ENCODE assay signal across 17 mouse cellular contexts in the genomic region with DNA sequence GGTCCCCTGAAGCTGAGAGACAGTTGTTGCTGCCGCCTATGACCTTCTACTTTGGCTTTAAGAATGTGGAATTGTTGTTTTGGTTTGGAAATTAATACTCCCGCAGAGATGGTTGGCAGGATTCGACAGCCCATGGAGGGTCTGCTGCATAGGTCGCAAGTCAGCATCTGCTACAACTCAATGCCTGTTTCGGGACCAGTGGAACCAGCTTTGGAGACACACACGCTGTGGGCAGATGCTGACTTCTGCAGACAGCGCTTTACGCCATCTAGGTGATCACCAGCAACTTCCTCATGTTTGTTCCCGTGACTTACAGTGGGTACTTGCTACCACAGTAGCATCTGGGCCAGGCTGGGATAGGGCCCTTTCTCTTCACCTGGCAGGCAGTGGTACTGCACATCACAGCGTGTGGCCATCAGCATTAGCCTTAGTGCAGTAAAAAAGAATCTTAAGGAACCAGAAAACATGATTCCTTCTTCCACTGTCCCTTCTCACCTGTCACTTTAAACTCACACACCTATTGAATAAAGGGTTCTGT. TPM values are rescaled to one million over a fixed set of nuclear protein-coding genes. Genes with fewer than 3 reads are reported as not detected.
DNase-seq lines count a peak whose midpoint lies in the region; ATAC-seq and TF ChIP-seq lines count a peak whose summit lies in the region.
"Had no signal": no experiment of that assay in that cellular context is flagged by ENCODE, and none has a peak within 500 bp of the region (broad histone marks: within the 10 kb centered on the region; RNA-seq: fewer than 3 reads in every experiment).

No protein-coding gene starts in this region.

- H3K27ac ChIP-seq in limb, embryonic 12.5 days = peak overlapping the region; percentile 23; the same call in 1 of the 2 replicates
- H3K27ac ChIP-seq in limb, embryonic 10.5 days = no peak overlapping the region
- no peak overlapping the region for H3K27ac ChIP-seq in embryonic facial prominence, embryonic 10.5 days (replicated peaks)
- H3K27ac ChIP-seq in hindbrain, embryonic 10.5 days = no peak overlapping the region
- H3K27ac ChIP-seq: forebrain, embryonic 12.5 days; neural tube, embryonic 15.5 days had no signal

- no peaks in the 10 kb centered on the region for H3K4me1 ChIP-seq in limb, embryonic 12.5 days (replicated peaks)
- no peaks in the 10 kb centered on the region for H3K4me1 ChIP-seq in limb, embryonic 10.5 days
- no peaks in the 10 kb centered on the region for H3K4me1 ChIP-seq in embryonic facial prominence, embryonic 10.5 days
- H3K4me1 ChIP-seq in hindbrain, embryonic 10.5 days (replicated peaks) = peaks cover 2% of the 10 kb centered on the region; the same call in 1 of the 2 replicates
- H3K4me1 ChIP-seq: forebrain, embryonic 12.5 days; hindbrain, embryonic 13.5 days; neural tube, embryonic 15.5 days had no signal

- WGBS in limb, embryonic 12.5 days = 70% methylated on average over 10 of the region's 10 CpGs
- WGBS in limb, embryonic 10.5 days = 79% methylated on average over 10 of the region's 10 CpGs
- WGBS in embryonic facial prominence, embryonic 10.5 days = 67% methylated on average over 10 of the region's 10 CpGs
- 66% methylated on average over 10 of the region's 10 CpGs for WGBS in hindbrain, embryonic 10.5 days

- H3K27me3 ChIP-seq in limb, embryonic 12.5 days = no peaks in the 10 kb centered on the region
- H3K27me3 ChIP-seq in limb, embryonic 10.5 days (ENCODE audit: low read depth, poor library complexity, severe bottlenecking) = no peaks in the 10 kb centered on the region
- H3K27me3 ChIP-seq in embryonic facial prominence, embryonic 10.5 days (replicated peaks; ENCODE audit: low read depth, poor library complexity, severe bottlenecking) = no peaks in the 10 kb centered on the region
- H3K27me3 ChIP-seq in myocyte (ENCODE audit: control insufficient read depth, insufficient read depth, insufficient read length) = no peaks in the 10 kb centered on the region
- no peaks in the 10 kb centered on the region for H3K27me3 ChIP-seq in hindbrain, embryonic 10.5 days (ENCODE audit: insufficient read depth, poor library complexity, severe bottlenecking)
- H3K27me3 ChIP-seq: forebrain, embryonic 12.5 days; heart, embryonic 12.5 days; hindbrain, embryonic 13.5 days; neural tube, embryonic 15.5 days had no signal

- no peaks in the 10 kb centered on the region for H3K9me3 ChIP-seq in limb, embryonic 12.5 days
- H3K9me3 ChIP-seq in limb, embryonic 10.5 days (replicated peaks) = no peaks in the 10 kb centered on the region
- no peaks in the 10 kb centered on the region for H3K9me3 ChIP-seq in embryonic facial prominence, embryonic 10.5 days
- no peaks in the 10 kb centered on the region for H3K9me3 ChIP-seq in hindbrain, embryonic 10.5 days
- H3K9me3 ChIP-seq: forebrain, embryonic 12.5 days; heart, embryonic 12.5 days; hindbrain, embryonic 13.5 days; neural tube, embryonic 15.5 days had no signal

- no peak for DNase-seq in limb, embryonic 10.5 days (ENCODE audit: low spot score)
- DNase-seq in ES-CJ7 (ENCODE audit: low read depth, low spot score) = peak; percentile 58
- DNase-seq in embryonic facial prominence, embryonic 10.5 days (ENCODE audit: low spot score) = peak; percentile 27
- no peak for DNase-seq in hindbrain, embryonic 10.5 days (ENCODE audit: low spot score)
- no peak for DNase-seq in ovary, postnatal 10 days (ENCODE audit: low spot score)
- DNase-seq: cerebellum, adult 9-11 months; kidney, postnatal 10 days; layer of hippocampus, postnatal 36 days; lung, postnatal 10 days; midbrain, embryonic 14.5 days; right cerebral cortex, postnatal 25 days had no signal

- no peak overlapping the region for H3K4me3 ChIP-seq in limb, embryonic 12.5 days (replicated peaks)
- H3K4me3 ChIP-seq in limb, embryonic 10.5 days = no peak overlapping the region
- H3K4me3 ChIP-seq in embryonic facial prominence, embryonic 10.5 days = no peak overlapping the region
- no peak overlapping the region for H3K4me3 ChIP-seq in myocyte
- H3K4me3 ChIP-seq in hindbrain, embryonic 10.5 days = no peak overlapping the region
- H3K4me3 ChIP-seq: forebrain, embryonic 12.5 days; heart, embryonic 12.5 days; hindbrain, embryonic 13.5 days; neural tube, embryonic 15.5 days had no signal

- no peak for TF ChIP-seq POLR2A in myocyte (IDR thresholded peaks at IDR 0.05; ENCODE audit: insufficient read length, low read depth)

- no peak for ATAC-seq in limb, embryonic 12.5 days (ENCODE audit: insufficient number of reproducible peaks, insufficient read depth, low FRiP score, low TSS enrichment, low read depth)

- H3K4me2 ChIP-seq in limb, embryonic 12.5 days = no peak overlapping the region
- H3K4me2 ChIP-seq in myocyte (ENCODE audit: low read depth) = no peak overlapping the region
- H3K4me2 ChIP-seq: forebrain, embryonic 12.5 days; heart, embryonic 12.5 days; hindbrain, embryonic 13.5 days; neural tube, embryonic 15.5 days had no signal

- no peaks in the 10 kb centered on the region for H3K79me2 ChIP-seq in myocyte (ENCODE audit: control insufficient read depth, insufficient read depth)

- no peak overlapping the region for H3ac ChIP-seq in myocyte (ENCODE audit: control insufficient read depth, insufficient read length)

- peaks cover 26% of the 10 kb centered on the region for H3K36me3 ChIP-seq in limb, embryonic 12.5 days
- H3K36me3 ChIP-seq in limb, embryonic 10.5 days = peaks cover 28% of the 10 kb centered on the region
- peaks cover 36% of the 10 kb centered on the region for H3K36me3 ChIP-seq in embryonic facial prominence, embryonic 10.5 days (replicated peaks)
- peaks cover 16% of the 10 kb centered on the region for H3K36me3 ChIP-seq in myocyte (ENCODE audit: control insufficient read depth, insufficient read depth)
- H3K36me3 ChIP-seq in hindbrain, embryonic 10.5 days = peaks cover 33% of the 10 kb centered on the region

- no peak overlapping the region for H3K9ac ChIP-seq in limb, embryonic 12.5 days (replicated peaks)
- H3K9ac ChIP-seq: forebrain, embryonic 12.5 days; heart, embryonic 12.5 days; hindbrain, embryonic 13.5 days; neural tube, embryonic 15.5 days had no signal

TF ChIP-seq in myocyte, 11 proteins besides CTCF, POLR2A, EP300 and RAD21:
- TF ChIP-seq MAX (IDR thresholded peaks at IDR 0.05; ENCODE audit: low read depth) (no peak), REST (IDR thresholded peaks at IDR 0.05; ENCODE audit: insufficient read depth, insufficient read length) (no peak), TCF3 (IDR thresholded peaks at IDR 0.05; ENCODE audit: insufficient read length, low read depth) (no peak), SRF (IDR thresholded peaks at IDR 0.05; ENCODE audit: control insufficient read depth, insufficient read length, low read depth) (no peak), E2F4 (IDR thresholded peaks at IDR 0.05; ENCODE audit: insufficient read depth) (no peak), POLR2AphosphoS2 (IDR thresholded peaks at IDR 0.05; ENCODE audit: insufficient read length, low read depth) (peak; percentile 77), TCF12 (IDR thresholded peaks at IDR 0.05; ENCODE audit: insufficient read depth, poor library complexity, severe bottlenecking) (no peak)
TF ChIP-seq in myocyte: peak in this region for 1.

RNA-seq across cellular contexts. Expression of a gene that starts 18.9 kb away (rescaled TPM):
- polyA plus RNA-seq in limb, embryonic 12.5 days (2016; fragmentation: Nextera tagmentation; extraction: Ambion mirVana) = 393 and 402 TPM in 2 replicates
- 412 and 416 TPM in 2 replicates for polyA plus RNA-seq in limb, embryonic 10.5 days (2016; fragmentation: Nextera tagmentation; extraction: Ambion mirVana)
- polyA plus RNA-seq in embryonic facial prominence, embryonic 10.5 days (2016; fragmentation: Nextera tagmentation; extraction: Ambion mirVana) = 397 and 400 TPM in 2 replicates
- 846 TPM for polyA plus RNA-seq in myocyte (2012; fragmentation: generic; extraction: Trizol)
- polyA plus RNA-seq in hindbrain, embryonic 10.5 days (2016; fragmentation: Nextera tagmentation; extraction: Ambion mirVana) = 384 and 413 TPM in 2 replicates

RNA-seq across cellular contexts. Expression of a gene that starts 38.4 kb away (rescaled TPM):
- 436 and 444 TPM in 2 replicates for polyA plus RNA-seq in limb, embryonic 12.5 days (2016; fragmentation: Nextera tagmentation; extraction: Ambion mirVana)
- polyA plus RNA-seq in limb, embryonic 10.5 days (2016; fragmentation: Nextera tagmentation; extraction: Ambion mirVana) = 260 and 300 TPM in 2 replicates
- 260 and 265 TPM in 2 replicates for polyA plus RNA-seq in embryonic facial prominence, embryonic 10.5 days (2016; fragmentation: Nextera tagmentation; extraction: Ambion mirVana)
- polyA plus RNA-seq in myocyte (2012; fragmentation: generic; extraction: Trizol) = 55.6 TPM
- 234 and 258 TPM in 2 replicates for polyA plus RNA-seq in hindbrain, embryonic 10.5 days (2016; fragmentation: Nextera tagmentation; extraction: Ambion mirVana)

RNA-seq across cellular contexts. Expression of a gene that starts 60.0 kb away (rescaled TPM):
- 43.4 and 44.0 TPM in 2 replicates for polyA plus RNA-seq in limb, embryonic 12.5 days (2016; fragmentation: Nextera tagmentation; extraction: Ambion mirVana)
- polyA plus RNA-seq in limb, embryonic 10.5 days (2016; fragmentation: Nextera tagmentation; extraction: Ambion mirVana) = 15.0 and 19.7 TPM in 2 replicates
- 21.0 and 22.9 TPM in 2 replicates for polyA plus RNA-seq in embryonic facial prominence, embryonic 10.5 days (2016; fragmentation: Nextera tagmentation; extraction: Ambion mirVana)
- polyA plus RNA-seq in myocyte (2012; fragmentation: generic; extraction: Trizol) = 12.6 TPM
- 19.5 and 20.5 TPM in 2 replicates for polyA plus RNA-seq in hindbrain, embryonic 10.5 days (2016; fragmentation: Nextera tagmentation; extraction: Ambion mirVana)

Comparison
In these comparisons a context has a peak if more than half of its experiments do, and no peak if none do; other contexts are left out.
1. DNase-seq: peak in ES-CJ7 (single experiment) and embryonic facial prominence, embryonic 10.5 days (single experiment); none in limb, embryonic 10.5 days (single experiment), hindbrain, embryonic 10.5 days (single experiment) and ovary, postnatal 10 days (single experiment).